Comparison of ENCODE assay signal across 9 mouse cellular contexts in genomic region chr2:129393524-129393923, GRCm38 (mm10). TPM values are rescaled to one million over a fixed set of nuclear protein-coding genes. Genes with fewer than 3 reads are reported as not detected.
DNase-seq lines count a peak whose midpoint lies in the region; ATAC-seq and TF ChIP-seq lines count a peak whose summit lies in the region.
"Had no signal": no experiment of that assay in that cellular context is flagged by ENCODE, and none has a peak within 500 bp of the region (broad histone marks: within the 10 kb centered on the region; RNA-seq: fewer than 3 reads in every experiment).

No protein-coding gene starts in this region.

- DNase-seq in gastrocnemius, postnatal 10 days = peak; percentile 9
- no peak for DNase-seq in gastrocnemius, postnatal 14 days
- peak in 1 of 2 experiments; percentile 18 for DNase-seq in spleen, adult 2 months (ENCODE audit: low read depth in 1 of 2, low spot score in 2 of 2)
- no peak for DNase-seq in spleen, postnatal 14 days (ENCODE audit: low spot score in 2 of 2)
- peak; percentile 36 for DNase-seq in embryo, embryonic 11 days
- DNase-seq in right cerebral cortex, adult 18-20 months = no peak
- no peak for DNase-seq in urinary bladder, postnatal 25 days (ENCODE audit: low spot score)

- H3K27me3 ChIP-seq in spleen, adult 2 months (ENCODE audit: control insufficient read depth, insufficient read depth, low read length) = no peaks in the 10 kb centered on the region
- H3K27me3 ChIP-seq: neural tube, embryonic 13.5 days had no signal

- no peaks in the 10 kb centered on the region for H3K4me1 ChIP-seq in spleen, adult 2 months (ENCODE audit: control insufficient read depth, insufficient read depth, insufficient read length)
- H3K4me1 ChIP-seq: neural tube, embryonic 13.5 days had no signal

- WGBS in spleen, adult 2 months = 36% methylated on average over 6 of the region's 6 CpGs

- H3K36me3 ChIP-seq in spleen, adult 2 months (ENCODE audit: control insufficient read depth, insufficient read depth, low read length) = no peaks in the 10 kb centered on the region
- H3K36me3 ChIP-seq: neural tube, embryonic 13.5 days had no signal

- no peak overlapping the region for H3K4me3 ChIP-seq in spleen, adult 2 months (ENCODE audit: extremely low read depth, insufficient read depth, insufficient read length)
- H3K4me3 ChIP-seq: neural tube, embryonic 13.5 days had no signal

- no peak overlapping the region for H3K27ac ChIP-seq in spleen, adult 2 months (ENCODE audit: insufficient read depth, low read length)
- H3K27ac ChIP-seq: neural tube, embryonic 13.5 days had no signal

- peak; percentile 87; the same call in 1 of the 2 replicates for ATAC-seq in monocyte, adult 5-6 weeks (replicated peaks; ENCODE audit: insufficient number of reproducible peaks, low FRiP score, low TSS enrichment, poor library complexity, severe bottlenecking)

- peak; percentile 23; the same call in 1 of the 2 replicates for TF ChIP-seq CTCF in spleen, adult 2 months (IDR thresholded peaks at IDR 0.05; ENCODE audit: extremely low read depth, insufficient read depth, insufficient read length, insufficient replicate concordance)

- intact Hi-C loops in gastrocnemius, postnatal 14 days (cut with DNase I; ENCODE audit: low total_unique reads) = no loop called here

- TF ChIP-seq POLR2A in spleen, adult 2 months (IDR thresholded peaks at IDR 0.05; ENCODE audit: low read depth, low read length) = no peak

RNA-seq across cellular contexts. Expression of gene Il1b, which starts 22.6 kb away (rescaled TPM):
- under 1 TPM; 0.28 to 0.84 TPM for total RNA-seq in gastrocnemius, postnatal 10 days (2021)
- not detected for total RNA-seq in gastrocnemius, postnatal 14 days (2021)
- 5.8 and 6.4 TPM in 2 replicates for polyA plus RNA-seq in spleen, adult 2 months (2012; rRNA removed)
- total RNA-seq in monocyte, adult 5-6 weeks (2017) = 186 to 292 TPM (median 238 TPM) in 3 replicates

Comparison
In these comparisons a context has a peak if more than half of its experiments do, and no peak if none do; other contexts are left out.
1. DNase-seq: peak in gastrocnemius, postnatal 10 days (single experiment) and embryo, embryonic 11 days (single experiment); none in gastrocnemius, postnatal 14 days (single experiment), spleen, postnatal 14 days (0 of 2), right cerebral cortex, adult 18-20 months (single experiment) and urinary bladder, postnatal 25 days (single experiment).
2. RNA of gene Il1b, which starts 22.6 kb away (total RNA-seq): 186 to 292 TPM in monocyte, adult 5-6 weeks; 0.28 to 0.84 TPM in gastrocnemius, postnatal 10 days and not detected in gastrocnemius, postnatal 14 days; every median in the first group is over 100 times any median in the second.